Mouse (Mus musculus) hindbrain, embryonic 14.5 days (tissue): ENCODE data around the gene Pih1d2. TPM values are rescaled to one million over a fixed set of nuclear protein-coding genes. Genes with fewer than 3 reads are reported as not detected.

Experiments
- ATAC-seq: fragments of 200-750 bp; cut with Nextera tagmentation; 2 replicates; pipeline ENCODE4 v1.8.0; 2017; ENCODE audit warnings: moderate number of reproducible peaks, mild to moderate bottlenecking, moderate TSS enrichment, moderate library complexity; ENCODE audit not compliant: low FRiP score
- DNase-seq: peaks from one replicate; pipeline ENCODE4 v3.0.0-alpha.2; 2015; ENCODE audit warnings: low spot score
- H3K27ac ChIP-seq: fragments of 300-500 bp; sonication (generic); 2 replicates; pipeline ENCODE4 v1.5.1; 2014; ENCODE audit warnings: mild to moderate bottlenecking, moderate library complexity
- H3K27me3 ChIP-seq: fragments of 300-500 bp; sonication (generic); 2 replicates; pipeline ENCODE4 v1.6.1; 2014; ENCODE audit warnings: mild to moderate bottlenecking, low read length, mixed read lengths; ENCODE audit not compliant: control insufficient read depth, insufficient read depth
- H3K36me3 ChIP-seq: fragments of 300-500 bp; sonication (generic); replicated peaks from 2 replicates; pipeline ENCODE4 v1.6.1; 2014; ENCODE audit not compliant: control insufficient read depth, insufficient read depth
- H3K4me1 ChIP-seq: fragments of 300-500 bp; sonication (generic); replicated peaks from 2 replicates; pipeline ENCODE4 v1.6.1; 2014; ENCODE audit warnings: antibody characterized with exemption, low read length, mixed read lengths; ENCODE audit not compliant: control insufficient read depth, insufficient read depth
- H3K4me2 ChIP-seq: fragments of 300-500 bp; sonication (generic); replicated peaks from 2 replicates; pipeline ENCODE4 v1.6.1; 2014; ENCODE audit warnings: mild to moderate bottlenecking, moderate library complexity
- H3K4me3 ChIP-seq: fragments of 300-500 bp; sonication (generic); replicated peaks from 2 replicates; pipeline ENCODE4 v1.5.1; 2014; ENCODE audit warnings: mild to moderate bottlenecking, low read length
- H3K9ac ChIP-seq: fragments of 300-500 bp; sonication (generic); 2 replicates; pipeline ENCODE4 v1.6.1; 2014
- H3K9me3 ChIP-seq: fragments of 300-500 bp; sonication (generic); 2 replicates; pipeline ENCODE4 v1.6.1; 2016; ENCODE audit warnings: low read length; ENCODE audit not compliant: control insufficient read depth
- WGBS: fragments of 180-500 bp; shearing (Covaris S2); extraction: QIAGEN DNeasy Blood & Tissue Kit; methylation state at CpG from one replicate; pipeline ENCODE4 v1.1.7; 2014; 5-methylcytosine and 5-hydroxymethylcytosine counted together
- polyA plus RNA-seq: library from polyadenylated mRNA; unstranded; fragments of >200 nt; fragmentation: Nextera tagmentation; extraction: Ambion mirVana; gene quantifications from 2 replicates; pipeline ENCODE4 v1.2.1, GENCODE M21; 2014

Pih1d2 gene
- polyA plus RNA-seq, 1 experiment from 2014 or later, result 7.3 TPM

GRCm38 (mm10) chr9:50592955-50593354, 24.2 kb upstream of the Pih1d2 start:
- Histone ChIP-seq H3K27ac (no peak overlapping the region), H3K9ac (no peak overlapping the region), H3K4me1 (no peaks in the 10 kb centered on the region), H3K9me3 (no peaks in the 10 kb centered on the region), H3K27me3 (no peaks in the 10 kb centered on the region), H3K4me2 (no peak overlapping the region), H3K4me3 (no peak overlapping the region), H3K36me3 (peaks cover 34% of the 10 kb centered on the region)
- ATAC-seq (no peak), DNase-seq (no peak)
- WGBS, result 92% methylated on average over 9 of the region's 9 CpGs

GRCm38 (mm10) chr9:50593544-50593943, 23.6 kb upstream of the Pih1d2 start:
- ATAC-seq, result no peak
- DNase-seq, result no peak

GRCm38 (mm10) chr9:50594794-50595417, 22.2 kb upstream of the Pih1d2 start:
- Histone ChIP-seq H3K36me3 (peaks cover 53% of the 10 kb centered on the region), H3K9ac (no peak overlapping the region), H3K4me2 (no peak overlapping the region), H3K4me3 (no peak overlapping the region), H3K4me1 (no peaks in the 10 kb centered on the region), H3K9me3 (no peaks in the 10 kb centered on the region), H3K27me3 (no peaks in the 10 kb centered on the region), H3K27ac (no peak overlapping the region)
- 79% methylated on average over 12 of the region's 12 CpGs for WGBS
- ATAC-seq (no peak), DNase-seq (no peak)

More at GRCm38 (mm10) chr9:50593544-50593943, 23.6 kb upstream of the Pih1d2 start:
- 75% methylated on average over 3 of the region's 3 CpGs for WGBS
- Histone ChIP-seq H3K27ac (no peak overlapping the region), H3K9ac (no peak overlapping the region), H3K4me3 (no peak overlapping the region), H3K4me2 (no peak overlapping the region), H3K4me1 (no peaks in the 10 kb centered on the region), H3K27me3 (no peaks in the 10 kb centered on the region), H3K9me3 (no peaks in the 10 kb centered on the region), H3K36me3 (peaks cover 39% of the 10 kb centered on the region)

- Histone ChIP-seq H3K27ac (no peak overlapping the region), H3K27me3 (no peaks in the 10 kb centered on the region), H3K9ac (no peak overlapping the region), H3K4me2 (no peak overlapping the region), H3K4me1 (peaks cover 5% of the 10 kb centered on the region; the same call in 1 of the 2 replicates), H3K36me3 (peaks cover 61% of the 10 kb centered on the region), H3K9me3 (no peaks in the 10 kb centered on the region), H3K4me3 (no peak overlapping the region)
- WGBS, result 96% methylated on average over 8 of the region's 8 CpGs
- DNase-seq (no peak), ATAC-seq (no peak)
Measured at GRCm38 (mm10) chr9:50596973-50597372, 20.1 kb upstream of the Pih1d2 start.

- Histone ChIP-seq H3K27me3 (no peaks in the 10 kb centered on the region), H3K4me2 (no peak overlapping the region), H3K9me3 (no peaks in the 10 kb centered on the region), H3K4me1 (peaks cover 23% of the 10 kb centered on the region), H3K4me3 (no peak overlapping the region), H3K36me3 (peaks cover 59% of the 10 kb centered on the region), H3K27ac (no peak overlapping the region), H3K9ac (no peak overlapping the region)
- no peak for ATAC-seq
- 86% methylated on average over 6 of the region's 6 CpGs for WGBS
- DNase-seq, result no peak
Measured at GRCm38 (mm10) chr9:50601536-50601935, 15.6 kb upstream of the Pih1d2 start.

- Histone ChIP-seq H3K4me1 (peaks cover 23% of the 10 kb centered on the region), H3K27me3 (no peaks in the 10 kb centered on the region), H3K9ac (peak overlapping the region; percentile 92), H3K9me3 (no peaks in the 10 kb centered on the region), H3K4me2 (peak overlapping the region; percentile 98), H3K36me3 (peaks cover 59% of the 10 kb centered on the region), H3K4me3 (peak overlapping the region; percentile 91), H3K27ac (no peak overlapping the region)
- ATAC-seq, result no peak
- no peak for DNase-seq
- 88% methylated on average over 7 of the region's 7 CpGs for WGBS
Measured at GRCm38 (mm10) chr9:50602055-50602845, 14.9 kb upstream of the Pih1d2 start.

GRCm38 (mm10) chr9:50603189-50603997, 13.7 kb upstream of the Pih1d2 start, which contains the start of the genes Sdhd and Timm8b:
TSS of gene Sdhd (minus strand) at chr9:50603812.
TSS of gene Timm8b (plus strand) at chr9:50603910.
- ATAC-seq (peak; percentile 98), DNase-seq (peak; percentile 97)
- Histone ChIP-seq H3K4me3 (peak within 1 kb of the TSS; percentile 91), H3K4me1 (peaks cover 23% of the 10 kb centered on the region), H3K36me3 (peaks cover 59% of the 10 kb centered on the region), H3K27me3 (no peaks in the 10 kb centered on the region), H3K9ac (peak within 1 kb of the TSS; percentile 92), H3K27ac (peak within 1 kb of the TSS; percentile 90), H3K4me2 (peak within 1 kb of the TSS; percentile 98), H3K9me3 (no peaks in the 10 kb centered on the region)
- 1% methylated on average over 48 of the region's 48 CpGs for WGBS

- peaks cover 59% of the 10 kb centered on the region for H3K36me3 ChIP-seq
Measured at GRCm38 (mm10) chr9:50603998-50604324, 13.2 kb upstream of the Pih1d2 start.

GRCm38 (mm10) chr9:50604338-50604737, 12.8 kb upstream of the Pih1d2 start:
- Histone ChIP-seq H3K4me1 (peaks cover 23% of the 10 kb centered on the region), H3K27ac (peak overlapping the region; percentile 90), H3K9ac (peak overlapping the region; percentile 92), H3K4me2 (peak overlapping the region; percentile 98), H3K36me3 (peaks cover 59% of the 10 kb centered on the region), H3K27me3 (no peaks in the 10 kb centered on the region), H3K4me3 (peak overlapping the region; percentile 91), H3K9me3 (no peaks in the 10 kb centered on the region)
- DNase-seq (no peak), ATAC-seq (no peak)
- 2% methylated on average over 6 of the region's 6 CpGs for WGBS

More at GRCm38 (mm10) chr9:50603998-50604324, 13.2 kb upstream of the Pih1d2 start:
- DNase-seq, result no peak
- Histone ChIP-seq H3K4me3 (peak overlapping the region; percentile 91), H3K9me3 (no peaks in the 10 kb centered on the region), H3K4me2 (peak overlapping the region; percentile 98), H3K27me3 (no peaks in the 10 kb centered on the region), H3K9ac (peak overlapping the region; percentile 92), H3K4me1 (peaks cover 23% of the 10 kb centered on the region), H3K27ac (peak overlapping the region; percentile 90)
- under 1% methylated on average over 24 of the region's 24 CpGs for WGBS
- ATAC-seq, result peak; percentile 89
